Mouse (Mus musculus): ENCODE results near the gene Prim2.

GRCm38 (mm10) chr1:33504371-33504770 lies 165.2 kb downstream of the Prim2 start:
- TF ChIP-seq CTCF (IDR thresholded peaks at IDR 0.05; ENCODE audit: borderline replicate concordance, insufficient read depth, low read length) (no peak), POLR2A (IDR thresholded peaks at IDR 0.05; ENCODE audit: low read depth, low read length) (no peak)
